Mouse (Mus musculus) embryonic fibroblast, embryonic 13.5 days (primary cell): ENCODE results near the gene Fam221b.

ENCODE experiments used
- CTCF ChIP-seq: IDR thresholded peaks from 2 replicates; pipeline ENCODE4 v1.5.1; 2011; ENCODE audit warnings: mild to moderate bottlenecking, control low read depth, low read length, moderate library complexity, borderline replicate concordance; ENCODE audit not compliant: insufficient read depth
- POLR2A ChIP-seq: IDR thresholded peaks from 2 replicates; pipeline ENCODE4 v1.6.1; 2011; ENCODE audit warnings: low read depth, mild to moderate bottlenecking, control low read depth, low read length, moderate library complexity

DNA sequence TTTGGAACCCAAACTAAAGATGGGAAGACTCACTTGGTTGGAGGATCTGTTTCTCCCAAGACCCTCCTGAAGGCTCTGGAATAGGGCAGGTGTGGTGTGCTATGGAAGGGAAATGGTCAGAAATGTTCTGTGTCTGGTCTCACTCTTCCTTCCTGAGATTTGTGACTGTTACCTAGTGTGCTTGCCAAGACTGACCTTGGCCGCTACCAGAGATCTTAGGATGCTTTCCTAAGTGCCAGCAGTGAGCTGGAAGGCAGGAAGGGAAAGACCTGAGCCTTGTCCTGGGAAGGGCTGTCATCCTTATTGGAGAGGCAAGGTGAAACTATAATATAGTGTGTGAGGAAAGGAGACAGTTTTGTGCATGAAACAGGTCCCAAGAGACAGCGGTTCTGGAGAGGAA lies 35.2 kb downstream of the Fam221b start:
- TF ChIP-seq CTCF: no peak
- TF ChIP-seq POLR2A: no peak
